Mouse (Mus musculus) ES-E14 (cell line): ENCODE measurements around the gene a.

ENCODE experiments used
- CHD2 ChIP-seq: IDR thresholded peaks from 2 replicates; pipeline ENCODE4 v1.6.1; 2014; ENCODE audit warnings: mild to moderate bottlenecking, low read depth, low read length, inconsistent platforms
- HCFC1 ChIP-seq: IDR thresholded peaks from 2 replicates; pipeline ENCODE4 v1.6.1; 2012; ENCODE audit warnings: low read length, inconsistent platforms, borderline replicate concordance; ENCODE audit not compliant: insufficient read depth

GRCm38 (mm10) chr2:154855383-154855782 is 64.2 kb downstream of the a start:
- TF ChIP-seq HCFC1 (no peak), CHD2 (no peak)
